Mouse (Mus musculus) layer of hippocampus, postnatal 36 days (tissue): ENCODE measurements around the gene Slc26a10. TPM values are rescaled to one million over a fixed set of nuclear protein-coding genes. Genes with fewer than 3 reads are reported as not detected.
A peak's percentile ranks its signal among the peaks of the same experiment; 100 is the strongest.
"Not testable (repeated sequence)": the region's sequence is repeated elsewhere in the genome, so short reads cannot be mapped to it uniquely, and the experiment has no call there.

Experiments used
- DNase-seq, 2 experiments: peaks; one replicate each; pipeline ENCODE4 v3.0.0; 2022
- total RNA-seq, 2 experiments: library from RNA; stranded (reverse); gene quantifications; 2 replicates each; pipeline ENCODE4 v1.2.3; 2021

Gene Slc26a10
- total RNA-seq, 2 experiments from 2014 or later = 15.6 to 27.2 TPM

- DNase-seq = no peak
Observed at GRCm38 (mm10) chr10:127198492-127198891, 18.0 kb upstream of the Slc26a10 start.

- DNase-seq = no peak
Observed at GRCm38 (mm10) chr10:127197505-127198110, 17.2 kb upstream of the Slc26a10 start.

- no peak for DNase-seq
Observed at GRCm38 (mm10) chr10:127197104-127197503, 16.7 kb upstream of the Slc26a10 start.

GRCm38 (mm10) chr10:127196392-127196791 is 15.9 kb upstream of the Slc26a10 start:
- DNase-seq = peak in 1 of 2 experiments; percentile 65

- DNase-seq = no peak
Observed at GRCm38 (mm10) chr10:127195328-127196129, 15.1 kb upstream of the Slc26a10 start, which contains the start of gene Dtx3. Dtx3 (minus strand) TSS chr10:127195728.

GRCm38 (mm10) chr10:127194428-127195327 is 14.2 kb upstream of the Slc26a10 start:
- peak in 1 of 2 experiments; percentile 55 for DNase-seq

GRCm38 (mm10) chr10:127193011-127193410 is 12.6 kb upstream of the Slc26a10 start:
- DNase-seq = no peak

GRCm38 (mm10) chr10:127192057-127192328 is 11.5 kb upstream of the Slc26a10 start:
- not testable (repeated sequence) for DNase-seq

- no peak for DNase-seq
Observed at GRCm38 (mm10) chr10:127191191-127192056, 11.0 kb upstream of the Slc26a10 start.

- DNase-seq = no peak
Observed at GRCm38 (mm10) chr10:127190398-127191190, 10.1 kb upstream of the Slc26a10 start.

- no peak for DNase-seq
Observed at GRCm38 (mm10) chr10:127189651-127190381, 9.4 kb upstream of the Slc26a10 start, which contains the start of gene Arhgef25. Arhgef25 (minus strand) TSS chr10:127190083.

GRCm38 (mm10) chr10:127189116-127189650 is 8.7 kb upstream of the Slc26a10 start:
- no peak for DNase-seq

- DNase-seq = peak; percentile 62 to 71
Observed at GRCm38 (mm10) chr10:127188465-127189115, 8.1 kb upstream of the Slc26a10 start.

GRCm38 (mm10) chr10:127188079-127188453 is 7.6 kb upstream of the Slc26a10 start:
- no peak for DNase-seq

GRCm38 (mm10) chr10:127187371-127188078 is 7.1 kb upstream of the Slc26a10 start:
- DNase-seq = peak; percentile 83 to 84

GRCm38 (mm10) chr10:127186451-127186850 is 6.0 kb upstream of the Slc26a10 start:
- DNase-seq = no peak

GRCm38 (mm10) chr10:127185506-127185905 is 5.1 kb upstream of the Slc26a10 start:
- no peak for DNase-seq

- DNase-seq = no peak
Observed at GRCm38 (mm10) chr10:127185101-127185500, 4.7 kb upstream of the Slc26a10 start.

GRCm38 (mm10) chr10:127183759-127184158 is 3.3 kb upstream of the Slc26a10 start:
- no peak for DNase-seq
